Mouse (Mus musculus) Patski (cell line): ENCODE measurements around the gene Car10. TPM values are rescaled to one million over a fixed set of nuclear protein-coding genes. Genes with fewer than 3 reads are reported as not detected.
"Not testable (repeated sequence)": the region's sequence is repeated elsewhere in the genome, so short reads cannot be mapped to it uniquely, and the experiment has no call there.

ENCODE experiments used
- ATAC-seq: fragments of 100-300 bp; one replicate; pipeline ENCODE4 v1.8.0; 2021
- CTCF ChIA-PET: fragments of 350-600 bp; sonication (Branson Sonifier 250); formaldehyde crosslinking; loops from one replicate; lab custom pipeline; 2022; ENCODE audit warnings: inconsistent platforms; lab: Charles Lee
- POLR2A ChIA-PET: fragments of 350-600 bp; sonication (Branson Sonifier 250); formaldehyde crosslinking; loops from one replicate; lab custom pipeline; 2022; ENCODE audit warnings: antibody characterized with exemption, inconsistent platforms; lab: Charles Lee
- DNase-seq: peaks from one replicate; pipeline ENCODE4 v3.0.0-alpha.2; 2011; ENCODE audit warnings: low read depth, low spot score
- H3K27me3 ChIP-seq: fragments of 371-371 bp; one replicate; pipeline ENCODE4 v1.5.1; 2021
- CTCF ChIP-seq: fragments of 100-300 bp; IDR thresholded peaks from one replicate; pipeline ENCODE4 v1.5.1; 2021
- in situ Hi-C: fragments of 300-500 bp; cut with MboI; formaldehyde crosslinking; loops from 3 replicates; pipeline ENCODE4 v1.11.1; 2018; ENCODE audit warnings: low pct_unique_long_range_greater_than_20kb, mixed read lengths
- polyA plus RNA-seq: library from polyadenylated mRNA; unstranded; gene quantifications from one replicate; pipeline ENCODE4 v1.2.3, GENCODE M21; 2021

Car10 gene
- polyA plus RNA-seq, 1 experiment from 2014 or later = not detected

GRCm38 (mm10) chr11:93396356-93396755, 298.5 kb downstream of the Car10 start:
- POLR2A ChIA-PET = no interaction called here
- in situ Hi-C loops = no loop called here
- TF ChIP-seq CTCF = no peak
- no peaks in the 10 kb centered on the region for H3K27me3 ChIP-seq
- DNase-seq (no peak), ATAC-seq (no peak)
- CTCF ChIA-PET = no interaction called here

GRCm38 (mm10) chr11:93401167-93401566, 303.3 kb downstream of the Car10 start:
- POLR2A ChIA-PET, CTCF ChIA-PET, ATAC-seq, H3K27me3 ChIP-seq, in situ Hi-C loops, DNase-seq: not testable (repeated sequence)

GRCm38 (mm10) chr11:93407981-93408380, 310.2 kb downstream of the Car10 start:
- CTCF ChIA-PET = no interaction called here
- ATAC-seq = no peak
- DNase-seq = no peak
- POLR2A ChIA-PET = no interaction called here
- in situ Hi-C loops = no loop called here
- no peak for TF ChIP-seq CTCF
- no peaks in the 10 kb centered on the region for H3K27me3 ChIP-seq

- no peak for TF ChIP-seq CTCF
- no peak for DNase-seq
- POLR2A ChIA-PET = no interaction called here
- H3K27me3 ChIP-seq = peaks cover 6% of the 10 kb centered on the region
- CTCF ChIA-PET = interaction anchor here (0.6 kb wide), 1 partner anchor 13 kb away, joined by 3 read pairs; no protein-coding TSS in a partner anchor
- in situ Hi-C loops = no loop called here
- ATAC-seq = no peak
Measured at GRCm38 (mm10) chr11:93431482-93431881, 333.7 kb downstream of the Car10 start.

GRCm38 (mm10) chr11:93434997-93435915, 337.4 kb downstream of the Car10 start:
- in situ Hi-C loops = no loop called here
- peaks cover 6% of the 10 kb centered on the region for H3K27me3 ChIP-seq
- POLR2A ChIA-PET = no interaction called here
- DNase-seq (no peak), ATAC-seq (no peak)
- no peak for TF ChIP-seq CTCF
- CTCF ChIA-PET = no interaction called here

GRCm38 (mm10) chr11:93436892-93437291, 339.1 kb downstream of the Car10 start:
- TF ChIP-seq CTCF = no peak
- in situ Hi-C loops = no loop called here
- H3K27me3 ChIP-seq = peaks cover 6% of the 10 kb centered on the region
- DNase-seq (no peak), ATAC-seq (no peak)
- CTCF ChIA-PET = no interaction called here
- POLR2A ChIA-PET = no interaction called here

GRCm38 (mm10) chr11:93440466-93440865, 342.6 kb downstream of the Car10 start:
- DNase-seq = no peak
- no peak for ATAC-seq
- H3K27me3 ChIP-seq = no peaks in the 10 kb centered on the region
- CTCF ChIA-PET = interaction anchor here (1.2 kb wide), 1 partner anchor 8 kb away, joined by 3 read pairs; no protein-coding TSS in a partner anchor
- in situ Hi-C loops = no loop called here
- TF ChIP-seq CTCF = no peak
- POLR2A ChIA-PET = no interaction called here

GRCm38 (mm10) chr11:93443777-93444176, 345.9 kb downstream of the Car10 start:
- in situ Hi-C loops = no loop called here
- no peak for TF ChIP-seq CTCF
- DNase-seq = no peak
- CTCF ChIA-PET = interaction anchor here (1.1 kb wide), 1 partner anchor 12 kb away, joined by 3 read pairs; no protein-coding TSS in a partner anchor
- POLR2A ChIA-PET = no interaction called here
- H3K27me3 ChIP-seq = peaks cover 8% of the 10 kb centered on the region
- ATAC-seq = no peak

GRCm38 (mm10) chr11:93444741-93445140, 346.9 kb downstream of the Car10 start:
- ChIA-PET POLR2A (no interaction called here), CTCF (interaction anchor here (1.1 kb wide), 1 partner anchor 13 kb away, joined by 3 read pairs; no protein-coding TSS in a partner anchor)
- ATAC-seq (no peak), DNase-seq (no peak)
- no peak for TF ChIP-seq CTCF
- peaks cover 8% of the 10 kb centered on the region for H3K27me3 ChIP-seq
- in situ Hi-C loops = no loop called here

GRCm38 (mm10) chr11:93447566-93447965, 349.7 kb downstream of the Car10 start:
- H3K27me3 ChIP-seq = peaks cover 14% of the 10 kb centered on the region
- ChIA-PET CTCF (no interaction called here), POLR2A (no interaction called here)
- in situ Hi-C loops = no loop called here
- ATAC-seq (no peak), DNase-seq (no peak)
- TF ChIP-seq CTCF = no peak
